Mouse (Mus musculus): Measurements from ENCODE around the gene 4930583I09Rik.

DNA sequence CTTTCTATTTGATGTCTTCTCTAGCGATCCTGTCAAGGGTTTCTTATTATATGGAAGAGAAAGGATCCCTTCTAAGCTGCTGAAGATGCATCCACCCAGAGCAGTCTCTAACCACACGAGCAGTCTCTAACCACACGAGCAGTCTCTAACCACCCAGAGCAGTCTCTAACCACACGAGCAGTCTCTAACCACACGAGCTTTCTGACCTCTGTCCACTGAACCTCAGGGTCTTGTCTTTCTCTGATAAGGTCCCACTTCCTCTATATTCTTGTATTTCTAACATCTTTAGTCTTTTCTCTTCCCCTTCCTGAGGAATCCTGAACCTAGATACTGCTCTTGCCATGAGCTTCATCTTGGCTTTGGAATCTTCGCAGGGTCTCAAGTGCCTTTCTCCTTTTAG, 23.0 kb upstream of the 4930583I09Rik start:
- TF ChIP-seq HCFC1 (IDR thresholded peaks at IDR 0.05; ENCODE audit: borderline replicate concordance, insufficient read depth, low read length) (no peak), CHD2 (IDR thresholded peaks at IDR 0.05; ENCODE audit: low read depth, low read length) (no peak), ZC3H11A (IDR thresholded peaks at IDR 0.05; ENCODE audit: borderline replicate concordance, low read depth, low read length) (no peak)
